Mouse (Mus musculus) heart, adult 8-10 months (tissue): ENCODE measurements at regions not wholly inside any gene's neighbourhood (a gene's known extent, or its start where the extent isn't known, plus 50 kb on each side); places are given as distances from the start of the nearest gene placed in this dataset.

Experiments used
- DNase-seq: peaks from one replicate; pipeline ENCODE4 v3.0.0; 2022; ENCODE audit warnings: low spot score

DNA sequence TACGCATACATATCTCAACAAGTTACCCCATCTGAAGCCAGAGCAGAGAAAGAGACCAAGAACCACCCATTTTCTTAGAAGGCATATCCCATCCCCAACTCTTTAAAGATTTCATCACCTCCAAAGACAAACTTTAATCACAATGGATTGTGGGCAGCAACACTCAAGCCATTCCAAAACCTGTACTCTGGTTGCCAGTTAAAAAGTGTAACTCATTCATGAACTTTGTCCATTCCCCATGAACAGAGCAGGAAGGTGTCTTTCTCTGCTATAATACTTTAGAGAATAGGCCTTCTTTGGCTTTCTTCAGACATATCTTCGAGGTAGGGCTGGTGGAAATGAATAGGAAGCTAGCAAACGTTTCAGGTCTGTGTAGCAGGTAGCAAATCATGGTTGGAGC lies 160.4 kb downstream of the Fzd1 start:
- DNase-seq: no peak

DNA sequence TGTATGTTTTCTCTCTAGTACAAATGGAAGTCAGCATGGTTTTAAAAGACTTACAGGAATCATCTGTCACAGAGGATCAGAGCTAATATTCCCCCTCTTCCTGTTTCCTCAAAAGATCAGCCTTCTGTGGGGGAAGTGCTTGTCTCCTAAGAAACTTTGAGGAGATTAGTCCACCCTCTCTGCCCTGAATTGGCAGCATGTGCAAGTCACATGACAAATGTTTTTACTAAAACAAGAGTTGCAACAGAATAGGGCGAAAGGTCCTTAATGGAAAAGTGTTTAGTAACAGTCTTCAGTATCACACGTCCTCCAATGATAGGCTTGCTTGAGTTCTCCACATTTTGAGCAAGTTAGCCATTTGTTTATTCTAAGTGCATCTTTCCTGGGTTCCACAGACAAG lies 162.8 kb downstream of the Fzd1 start:
- DNase-seq: no peak

DNA sequence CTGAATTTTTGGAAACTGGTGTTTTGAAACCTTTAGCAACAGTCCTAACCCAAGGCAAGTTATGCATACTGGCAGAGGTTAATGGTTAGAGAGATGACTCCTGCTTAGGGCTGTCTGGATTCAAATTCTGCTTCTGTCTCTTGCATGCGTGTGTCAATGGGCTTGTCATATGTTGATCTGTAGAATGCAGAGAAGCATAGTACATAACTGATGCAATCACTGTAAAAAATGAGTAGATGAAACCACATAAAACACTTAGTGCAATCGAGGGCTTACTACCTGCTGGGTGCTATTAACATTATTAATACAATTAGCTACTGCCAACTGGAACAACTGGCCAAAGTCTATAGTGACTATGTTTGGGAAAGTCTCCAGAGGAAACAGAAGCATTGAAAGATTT lies 163.3 kb downstream of the Fzd1 start:
- DNase-seq: no peak

DNA sequence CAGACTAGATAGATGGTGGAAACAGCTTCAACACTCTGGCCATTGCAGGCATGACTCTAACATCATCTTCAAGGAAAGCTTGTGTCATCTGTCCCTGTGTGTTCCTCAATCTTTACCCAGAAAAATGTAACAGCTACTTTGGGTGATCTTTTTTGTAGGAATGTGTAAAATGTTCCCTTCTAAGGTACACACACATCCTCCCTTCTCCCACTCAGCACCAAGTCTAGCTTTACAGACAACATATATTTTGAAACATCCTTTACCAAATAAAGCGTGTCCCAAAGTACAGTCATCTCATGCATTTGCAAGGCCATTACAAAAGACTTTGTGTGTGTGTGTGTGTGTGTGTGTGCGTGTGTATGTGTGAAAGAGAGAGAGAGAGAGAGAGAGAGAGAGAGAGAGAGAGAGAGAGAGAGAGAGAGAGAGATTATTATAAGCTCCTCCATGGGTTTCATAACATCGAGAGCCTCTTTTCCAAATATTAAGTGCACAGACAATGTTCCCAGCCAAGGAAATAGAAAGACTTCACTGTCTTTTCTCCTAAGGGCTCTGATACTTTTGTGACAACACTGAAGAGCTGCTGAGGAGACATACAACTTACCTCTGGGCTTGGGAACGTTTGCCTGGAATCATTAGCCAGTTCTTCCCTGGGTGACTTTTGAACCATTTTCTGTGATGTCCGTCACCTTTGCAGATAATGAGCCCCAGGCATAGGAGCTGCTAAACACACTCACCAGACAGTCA lies 164.0 kb downstream of the Fzd1 start:
- no peak for DNase-seq

DNA sequence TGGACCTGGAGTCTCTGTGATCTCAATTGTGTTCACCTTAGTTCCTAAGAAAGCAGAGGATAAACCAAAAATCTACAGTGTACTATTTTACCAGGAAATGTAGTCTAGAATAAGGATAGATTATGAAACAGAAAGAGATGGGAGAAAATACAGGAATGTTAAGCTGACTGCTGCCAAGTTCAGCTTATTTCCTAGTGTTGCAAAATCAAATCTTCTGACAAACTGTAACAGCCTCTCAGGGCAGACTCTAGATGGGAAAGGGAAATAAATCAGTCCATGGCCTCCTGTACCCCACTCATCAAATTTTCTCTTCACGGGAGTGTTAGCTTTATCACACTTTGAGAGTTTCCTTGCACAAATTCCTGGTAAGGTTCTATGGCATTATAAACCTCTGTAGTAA lies 166.1 kb downstream of the Fzd1 start:
- DNase-seq: no peak

DNA sequence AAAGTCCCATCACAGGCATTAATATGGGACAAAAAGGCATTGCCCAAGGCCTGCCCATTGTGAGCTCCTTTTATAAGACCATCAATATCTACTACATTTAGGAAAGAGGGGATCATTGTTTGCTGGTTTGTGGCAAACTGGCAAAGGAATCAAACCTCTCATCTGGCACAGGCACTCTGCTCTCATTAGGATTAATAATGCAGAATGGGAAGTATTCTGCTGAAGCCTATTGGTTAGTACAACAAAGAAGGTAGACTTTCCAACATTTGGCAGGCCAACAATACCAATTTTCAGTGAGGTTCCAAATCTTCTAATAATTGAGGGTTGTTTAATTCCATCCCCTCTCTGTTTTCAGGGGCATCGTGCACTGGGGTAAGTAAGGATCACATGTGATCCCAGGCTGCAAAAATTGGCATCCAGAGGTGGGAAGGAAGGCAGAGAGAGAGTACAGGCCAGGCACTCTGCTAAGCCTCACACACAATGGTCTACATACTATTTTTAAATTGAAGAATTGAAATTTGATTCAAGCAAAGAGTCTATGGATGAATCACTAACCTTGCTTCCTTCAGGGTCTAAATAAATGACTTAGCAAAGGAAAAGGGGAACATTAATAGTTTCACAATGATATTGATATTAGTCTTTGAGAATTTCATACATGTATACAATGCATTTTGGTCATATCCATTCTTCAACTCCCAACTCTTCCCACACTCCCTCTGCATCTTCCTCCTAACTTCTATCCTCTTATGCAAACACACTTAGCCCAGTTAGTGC lies 174.9 kb downstream of the Fzd1 start:
- DNase-seq: no peak

DNA sequence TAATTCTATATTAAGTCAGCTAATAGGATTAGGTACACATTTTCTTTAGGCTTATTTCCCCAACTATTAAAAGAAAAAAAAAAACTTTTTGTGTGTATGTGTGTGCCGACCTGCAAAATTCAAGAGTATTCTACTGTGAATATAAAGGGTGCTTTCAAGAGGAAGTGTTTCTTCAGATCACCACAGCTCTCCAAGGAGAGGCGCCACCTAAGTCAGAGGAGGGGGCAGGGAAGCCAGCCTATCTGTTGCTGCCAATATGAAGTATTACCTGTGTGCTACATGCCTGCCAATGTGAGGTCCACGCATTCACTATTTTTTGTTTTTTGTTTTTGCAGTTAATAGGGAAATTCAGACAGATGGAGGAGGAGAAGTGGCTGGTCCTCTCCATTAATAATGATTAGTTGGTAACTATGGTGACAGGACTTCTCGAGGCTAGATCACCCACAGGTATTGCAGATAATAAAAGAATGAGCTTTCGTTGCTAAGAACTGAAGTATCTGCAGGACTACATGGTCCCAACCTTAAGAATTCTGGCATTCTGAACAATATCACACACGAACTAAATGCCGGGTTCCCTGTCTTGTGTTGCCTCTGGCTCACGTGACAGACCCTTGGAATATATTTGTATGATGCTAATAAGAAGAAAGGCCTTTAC lies 177.5 kb downstream of the Fzd1 start:
- no peak for DNase-seq

DNA sequence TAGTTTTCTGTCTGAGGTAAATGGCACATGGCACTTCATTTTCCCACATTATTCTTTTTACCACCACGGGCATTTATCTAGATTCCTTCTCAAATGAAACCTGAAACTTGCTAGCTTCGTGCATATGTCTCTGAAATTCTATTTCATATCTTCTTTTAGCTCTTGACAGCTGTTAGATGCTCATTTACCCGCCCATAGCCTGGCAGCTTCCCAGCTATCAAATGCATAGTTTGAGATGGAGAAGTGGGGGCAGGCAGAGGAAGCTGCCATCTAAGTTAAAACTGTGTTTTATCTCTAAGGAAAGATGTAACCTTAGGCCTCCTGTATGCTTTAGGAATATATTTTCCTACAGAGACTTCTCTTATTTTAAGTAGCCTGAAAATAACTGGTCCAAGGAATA lies 179.0 kb downstream of the Fzd1 start:
- no peak for DNase-seq

DNA sequence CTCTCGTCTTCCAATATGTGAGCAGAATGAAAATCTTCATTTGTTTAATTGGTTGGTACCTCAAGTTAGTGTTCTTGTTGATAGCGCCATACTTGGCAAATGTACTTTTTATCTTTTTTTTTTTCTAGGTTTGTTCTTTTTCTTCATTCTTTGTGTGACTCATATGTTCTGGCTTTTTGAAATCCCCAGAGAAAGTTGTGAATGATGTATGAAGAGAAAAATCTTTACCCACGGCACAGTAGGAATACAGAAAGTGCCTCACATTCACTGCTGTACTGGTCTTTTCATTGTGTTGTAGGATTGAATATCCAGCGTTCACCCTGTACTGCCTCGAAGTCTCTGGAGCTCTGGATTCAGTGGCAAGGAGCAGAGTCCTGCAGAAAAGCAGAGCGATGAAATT lies 180.7 kb downstream of the Fzd1 start:
- peak; percentile 18 for DNase-seq

DNA sequence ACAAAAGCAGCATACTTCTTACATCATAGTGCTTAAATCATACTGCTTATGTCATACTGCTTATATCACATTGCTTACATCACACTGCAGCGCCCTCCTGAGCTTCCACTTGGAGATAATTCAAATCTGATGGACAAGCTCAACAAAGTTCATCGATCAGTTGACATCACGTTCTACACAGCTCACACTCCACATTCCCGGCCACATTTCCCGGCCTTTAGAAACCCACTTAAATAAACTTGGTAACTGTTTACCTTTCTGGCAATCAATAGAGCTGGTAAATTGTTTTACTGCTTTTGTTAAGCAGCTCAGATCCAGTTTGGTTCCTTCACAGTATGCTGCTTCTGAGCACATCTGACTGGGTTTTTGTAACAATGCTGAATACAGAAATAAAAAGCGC lies 194.0 kb downstream of the Fzd1 start:
- DNase-seq: no peak

DNA sequence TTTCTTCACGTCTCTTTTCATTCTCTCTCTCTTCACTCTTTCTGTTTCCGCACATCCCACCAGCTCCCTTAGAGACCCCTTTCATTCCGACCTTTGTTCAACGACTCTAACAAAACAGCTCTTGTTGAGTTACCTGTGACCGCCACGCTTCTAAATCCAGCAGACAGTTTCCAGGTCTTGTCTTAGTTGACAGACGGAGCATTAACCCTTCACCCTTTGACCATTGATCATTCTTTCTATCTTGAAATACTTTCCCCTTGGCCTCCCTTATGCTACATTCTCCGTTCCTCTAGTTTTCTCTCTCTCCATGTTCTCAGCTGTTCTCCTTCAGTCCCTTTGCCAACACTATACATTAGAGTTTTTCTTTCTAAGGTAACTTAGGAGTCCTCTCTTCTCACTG lies 196.2 kb downstream of the Fzd1 start:
- DNase-seq: no peak

DNA sequence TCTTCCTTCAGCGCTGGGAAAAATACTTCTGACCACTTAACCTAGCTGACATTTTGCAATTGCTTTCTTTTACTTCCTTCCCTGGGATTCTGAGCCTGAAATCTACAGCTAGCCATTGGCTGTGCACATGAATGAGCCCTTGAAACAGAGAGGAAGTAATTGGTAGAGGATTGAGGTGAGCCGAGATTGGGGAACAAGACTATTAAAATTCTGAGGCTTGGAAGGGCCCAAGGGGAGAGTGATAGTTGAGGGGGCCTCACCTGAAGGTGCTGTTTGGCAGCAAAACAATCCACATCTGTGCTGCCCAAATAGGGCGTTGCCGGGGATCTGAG lies 196.7 kb downstream of the Fzd1 start:
- no peak for DNase-seq

DNA sequence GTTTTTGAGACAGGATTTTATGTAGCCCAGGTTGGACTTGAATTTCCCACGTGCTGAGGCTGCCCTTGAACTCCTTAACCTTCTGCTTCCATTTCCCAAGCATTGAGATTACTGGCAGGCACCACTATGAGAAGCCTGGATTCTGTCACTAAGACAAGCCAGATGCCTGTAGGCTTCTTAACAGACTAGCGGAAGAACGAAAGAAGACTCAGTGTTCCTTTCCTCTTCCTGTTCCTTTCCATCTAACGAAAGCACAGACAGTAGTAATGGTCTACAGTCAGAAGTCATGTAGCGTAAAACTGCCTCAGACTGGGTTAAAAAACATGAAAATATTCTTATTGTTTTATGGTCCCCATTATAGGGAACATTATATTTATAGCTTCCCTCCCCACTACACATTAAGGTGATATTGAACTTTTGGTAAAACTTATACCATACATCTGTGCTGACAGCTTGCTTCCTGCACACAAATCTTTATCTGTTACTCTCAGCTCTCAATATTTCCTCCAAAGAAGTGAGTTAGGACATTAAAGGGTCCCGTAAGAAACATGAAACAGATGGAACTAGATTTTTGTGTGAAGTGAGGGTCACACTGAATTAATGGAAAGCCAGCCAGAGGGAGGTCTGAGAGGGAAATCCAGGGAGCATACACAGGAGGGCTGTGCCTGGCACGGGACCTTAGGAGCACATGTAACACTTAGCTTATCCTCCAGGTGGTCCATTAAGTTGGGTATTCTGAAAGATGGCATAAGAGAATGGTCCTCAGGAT lies 197.3 kb downstream of the Fzd1 start:
- DNase-seq: no peak

DNA sequence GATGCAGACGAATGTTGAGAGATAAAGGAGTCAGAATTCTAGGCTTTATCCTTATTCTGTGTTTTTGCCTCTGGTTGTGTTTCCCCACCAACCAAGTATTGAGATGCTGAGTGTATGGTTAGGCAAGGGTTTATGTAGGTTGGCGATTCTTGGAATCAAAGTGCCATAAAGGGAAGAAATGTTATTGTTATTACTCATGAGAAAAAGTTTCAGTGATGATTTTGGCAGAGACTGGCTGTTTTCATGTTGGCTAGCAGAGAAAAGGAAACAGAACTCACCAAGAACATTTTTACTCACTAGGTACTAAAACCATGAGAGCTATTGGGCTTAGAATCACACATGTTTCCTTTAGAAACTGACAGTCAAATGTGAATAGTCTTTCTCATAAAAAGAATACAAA lies 202.9 kb downstream of the Fzd1 start:
- no peak for DNase-seq

DNA sequence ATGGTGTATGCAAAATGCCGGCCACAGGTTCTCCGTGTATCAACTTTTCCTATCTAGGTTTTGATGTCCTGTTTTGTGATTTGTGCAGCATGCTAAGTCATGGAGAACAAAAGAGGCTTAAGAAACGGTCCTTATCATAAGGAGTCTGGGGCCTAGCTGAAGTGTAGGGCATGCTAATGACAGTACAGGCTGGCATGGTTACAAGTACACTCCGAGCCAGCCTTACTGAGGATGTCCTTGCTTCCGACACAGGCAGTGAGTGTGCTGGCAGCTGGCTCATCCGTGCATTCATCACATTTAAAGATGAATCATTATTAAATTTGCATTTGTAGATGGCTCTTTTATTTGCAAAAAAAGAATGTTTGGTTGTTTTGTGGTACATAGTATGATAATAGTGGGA lies 219.3 kb downstream of the Fzd1 start:
- no peak for DNase-seq

DNA sequence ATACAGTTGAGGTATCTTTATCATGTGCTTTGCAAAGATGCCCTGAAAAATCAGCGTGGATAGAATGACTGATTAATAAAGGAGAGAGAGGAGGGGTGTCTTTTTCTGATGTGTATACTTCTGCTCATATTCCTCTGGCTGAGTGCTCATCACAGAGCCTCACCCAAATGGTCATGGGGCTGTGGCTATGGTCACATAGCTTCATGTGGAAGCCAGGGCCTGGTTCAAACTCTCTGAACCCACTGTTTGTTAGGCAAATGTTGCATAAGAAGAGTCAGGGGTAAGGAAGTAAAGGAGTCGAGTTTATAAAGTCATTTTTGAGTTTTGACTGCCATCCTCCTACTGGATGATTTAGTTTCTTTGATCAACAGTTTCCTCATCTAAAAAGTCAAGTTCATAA lies 221.0 kb downstream of the Fzd1 start:
- DNase-seq: no peak

DNA sequence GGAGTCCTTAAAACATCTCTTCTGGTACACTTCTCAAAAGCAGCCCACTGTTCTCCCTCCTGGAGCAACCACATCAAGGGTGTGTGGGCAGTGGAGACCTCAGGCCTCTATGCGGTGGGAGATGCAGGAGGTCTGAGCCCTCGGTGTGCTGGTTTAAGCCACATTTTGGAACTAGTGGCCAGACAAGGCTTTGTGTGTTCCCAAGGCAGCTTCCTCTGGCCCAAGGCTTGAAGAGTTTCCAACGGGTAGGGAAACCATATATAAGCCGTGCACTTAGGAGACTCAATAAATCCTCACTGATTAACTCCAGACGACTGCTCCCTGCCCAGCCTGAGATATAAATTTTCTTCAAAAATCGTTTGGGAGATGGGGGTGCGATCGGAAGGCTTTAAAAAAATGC lies 221.9 kb downstream of the Fzd1 start:
- no peak for DNase-seq

DNA sequence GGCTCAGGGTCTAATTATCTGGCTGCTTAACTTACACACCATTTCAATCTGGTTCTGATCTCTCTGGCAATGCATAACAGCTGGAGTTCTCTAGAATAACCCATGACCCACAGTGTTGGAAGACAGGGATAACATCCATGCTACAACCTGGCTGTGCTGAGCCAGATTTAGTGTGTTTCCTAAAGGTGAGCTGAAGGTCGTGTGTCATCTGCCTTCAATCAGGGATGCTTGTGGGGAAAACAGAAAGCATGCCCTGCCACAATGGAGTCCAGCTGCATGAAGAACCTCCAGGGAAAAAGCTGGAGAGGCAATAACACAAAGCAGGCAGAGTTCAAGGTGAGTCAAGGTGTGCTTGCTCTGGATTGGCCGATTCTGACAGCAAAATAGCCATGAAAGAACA lies 223.3 kb downstream of the Fzd1 start:
- DNase-seq: no peak

DNA sequence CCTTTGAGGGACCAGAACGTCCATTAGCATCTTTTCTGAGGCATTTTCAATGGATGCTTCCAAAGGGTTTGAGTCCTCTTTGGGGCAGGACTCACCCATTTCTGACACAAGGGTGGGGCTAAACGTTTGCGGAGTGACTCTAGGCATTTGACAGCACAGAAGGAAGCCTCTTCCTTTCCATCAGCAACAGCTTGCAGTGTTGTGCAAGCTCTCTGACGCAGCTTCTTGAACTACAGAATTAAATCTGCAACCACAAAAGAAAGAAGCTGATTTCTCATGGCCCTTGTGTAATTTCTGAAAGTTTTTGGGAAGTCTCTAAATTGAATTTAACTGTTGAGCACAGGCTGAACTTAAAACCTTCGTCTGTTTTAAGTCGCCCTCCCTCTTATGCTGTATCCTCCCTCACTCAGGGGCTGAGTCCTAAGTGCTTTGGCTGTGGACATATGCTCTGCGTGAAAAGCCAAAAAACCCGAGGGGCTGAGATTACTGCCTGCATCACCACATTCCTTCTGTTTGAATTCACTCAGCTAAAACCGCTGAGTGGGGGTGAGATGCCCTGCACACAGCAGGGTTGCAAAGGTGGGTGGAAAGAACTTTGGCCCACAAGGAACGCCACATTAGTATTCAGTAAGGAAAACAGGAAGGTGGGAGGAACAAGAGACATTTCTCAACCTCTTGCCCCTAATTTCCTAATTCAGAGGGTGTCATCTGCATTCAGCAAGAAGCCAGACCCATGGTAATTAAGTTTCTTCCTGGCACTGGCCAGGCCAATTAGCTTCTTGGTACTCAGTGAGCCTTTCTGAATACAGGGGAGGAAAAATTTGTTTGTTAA lies 227.4 kb downstream of the Fzd1 start:
- peak; percentile 51 for DNase-seq

DNA sequence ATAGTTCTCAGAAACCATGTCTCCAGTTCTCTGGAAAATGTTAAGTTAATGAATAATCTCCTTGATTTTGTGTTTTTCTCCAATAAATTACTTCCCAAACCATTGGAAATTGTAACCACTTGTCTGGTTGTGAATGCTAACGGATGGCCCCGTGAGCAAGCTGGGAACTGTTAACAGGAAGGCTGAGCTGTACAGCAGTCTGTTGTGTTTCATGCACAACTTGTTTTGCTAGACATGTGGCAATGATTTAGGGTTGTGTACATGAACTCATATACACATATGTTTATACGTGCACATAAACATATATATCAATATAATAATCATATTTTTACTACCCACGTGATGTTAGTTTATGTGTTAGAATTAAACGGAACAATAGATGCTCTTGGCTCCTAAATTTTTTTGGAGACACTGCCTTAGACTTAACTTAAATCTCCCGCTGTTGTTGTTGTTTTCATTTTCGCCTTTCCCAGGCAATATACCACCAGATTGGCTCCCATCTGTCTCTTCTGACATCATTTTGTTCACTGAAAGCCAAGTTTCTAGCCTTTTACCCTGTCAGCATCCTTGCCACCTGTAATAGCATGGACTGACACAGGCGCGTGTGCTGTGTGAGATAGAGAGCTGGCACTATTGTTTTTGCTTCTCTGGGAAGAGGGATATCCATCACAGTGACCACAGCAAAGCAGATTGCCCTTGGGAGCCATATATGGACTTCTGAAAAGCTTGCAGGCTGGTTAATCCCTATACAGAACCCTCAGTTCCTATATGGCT lies 231.6 kb downstream of the Fzd1 start:
- no peak for DNase-seq

DNA sequence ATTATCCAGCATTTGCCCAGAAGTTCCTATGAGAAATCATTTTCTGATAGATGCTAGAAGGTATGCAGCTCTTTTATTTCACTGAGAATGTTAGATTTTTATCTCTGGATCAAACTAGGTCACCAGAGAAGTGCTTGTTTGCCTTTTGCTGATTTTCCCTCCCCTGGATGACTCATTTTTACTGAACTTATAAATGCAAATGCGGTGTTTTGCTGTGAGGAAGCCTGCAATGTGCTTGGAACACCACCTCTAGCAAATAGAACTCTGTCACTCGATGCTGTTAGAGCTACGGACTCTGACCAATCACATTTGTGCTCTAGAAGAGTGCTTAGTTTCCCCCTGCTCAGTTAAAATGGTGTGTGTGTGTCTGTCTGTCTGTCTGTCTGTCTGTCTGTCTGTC lies 257.2 kb downstream of the Fzd1 start:
- no peak for DNase-seq
